Mouse (Mus musculus) ES-Bruce4 (cell line): Measurements from ENCODE around the gene Sphk2.

Experiments
- CTCF ChIP-seq: IDR thresholded peaks from one replicate; pipeline ENCODE4 v1.8.1; 2011; ENCODE audit warnings: low read depth, low read length
- EP300 ChIP-seq: IDR thresholded peaks from 2 replicates; pipeline ENCODE4 v1.6.1; 2011; ENCODE audit warnings: low read depth, low read length; ENCODE audit not compliant: insufficient read depth
- POLR2A ChIP-seq: IDR thresholded peaks from one replicate; pipeline ENCODE4 v1.8.1; 2011; ENCODE audit warnings: low read length; ENCODE audit not compliant: insufficient read depth

DNA sequence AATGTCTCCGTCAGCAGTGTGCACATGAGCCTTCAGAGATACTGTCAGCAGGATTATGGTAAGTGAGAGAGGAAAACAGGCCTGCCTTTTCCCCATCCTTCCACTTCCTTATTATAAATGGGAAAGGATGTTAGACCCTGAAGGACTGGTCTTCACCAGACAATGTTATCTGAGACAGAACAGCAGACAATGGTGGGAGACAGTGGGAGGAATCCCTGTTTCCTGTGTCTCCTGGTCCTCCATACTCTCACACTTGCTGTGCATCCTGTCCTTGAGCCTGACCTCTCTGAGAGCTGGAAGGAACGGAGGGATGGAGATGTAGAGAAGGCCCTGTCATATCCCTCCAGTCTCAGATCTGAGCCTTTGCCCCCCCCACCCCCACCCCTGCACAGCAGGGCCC is 25.4 kb downstream of the Sphk2 start:
- TF ChIP-seq POLR2A (no peak), CTCF (no peak), EP300 (no peak)
